Mouse (Mus musculus) sigmoid colon, adult 10 weeks (tissue): ENCODE data around the gene Sgca. TPM values are rescaled to one million over a fixed set of nuclear protein-coding genes. Genes with fewer than 3 reads are reported as not detected.

Experiments used
- polyA plus RNA-seq: library from polyadenylated mRNA; stranded (reverse); fragments of 350-450 nt; fragmentation: Illumina TruSeq; extraction: RNeasy Lipid Tissue Mini Kit (QIAGEN cat#74804); gene quantifications from one replicate; pipeline ENCODE4 v1.2.3, GENCODE M21; 2014; ENCODE audit warnings: low read depth, low replicate concordance

The Sgca gene
- polyA plus RNA-seq, result not detected

DNA sequence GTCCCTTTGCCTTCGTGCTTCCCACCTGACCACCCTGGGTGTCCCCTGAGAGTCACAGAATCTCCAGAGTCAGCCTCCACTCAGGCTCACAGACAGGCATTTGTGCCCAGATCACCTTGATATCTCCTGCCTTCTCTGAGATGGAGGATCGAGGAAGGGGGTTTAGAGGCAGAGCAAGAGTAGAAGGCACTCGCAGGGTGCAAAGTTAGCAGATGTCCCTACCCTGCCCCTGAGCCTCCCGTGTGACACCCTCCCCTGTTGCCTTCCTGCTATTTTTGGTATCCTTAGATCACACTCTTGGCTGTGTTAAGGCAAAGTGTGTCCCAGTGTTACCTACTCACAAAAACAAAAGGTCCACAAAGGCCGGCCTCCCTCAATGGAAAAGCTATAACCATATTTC, at the start of gene Sgca:
Gene Sgca, minus strand, starts transcription at position 129 of the 400 bp plus-strand sequence.

DNA sequence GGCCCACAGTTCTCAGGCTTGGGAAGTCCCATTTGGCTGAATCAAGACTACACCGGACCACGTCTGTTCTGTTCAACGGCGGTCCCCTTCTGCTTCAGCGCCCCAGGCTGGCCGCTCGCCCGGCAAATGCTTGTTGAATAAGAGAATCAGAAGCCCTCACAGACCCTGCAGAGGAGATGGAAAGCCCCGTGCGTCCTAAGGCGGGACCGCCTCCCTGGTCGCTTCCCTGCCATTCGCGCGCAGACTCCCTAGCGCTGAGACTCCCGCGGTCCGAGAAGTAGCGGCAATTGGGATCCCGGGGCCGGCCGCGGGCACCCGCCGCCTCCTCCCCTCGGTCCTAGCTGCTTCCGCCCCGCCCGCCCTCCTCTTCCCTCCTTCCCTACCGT, 33.5 kb upstream of the Sgca start, which contains the start of gene Samd14:
Gene Samd14, plus strand, starts transcription at position 251 of the 386 bp plus-strand sequence.

DNA sequence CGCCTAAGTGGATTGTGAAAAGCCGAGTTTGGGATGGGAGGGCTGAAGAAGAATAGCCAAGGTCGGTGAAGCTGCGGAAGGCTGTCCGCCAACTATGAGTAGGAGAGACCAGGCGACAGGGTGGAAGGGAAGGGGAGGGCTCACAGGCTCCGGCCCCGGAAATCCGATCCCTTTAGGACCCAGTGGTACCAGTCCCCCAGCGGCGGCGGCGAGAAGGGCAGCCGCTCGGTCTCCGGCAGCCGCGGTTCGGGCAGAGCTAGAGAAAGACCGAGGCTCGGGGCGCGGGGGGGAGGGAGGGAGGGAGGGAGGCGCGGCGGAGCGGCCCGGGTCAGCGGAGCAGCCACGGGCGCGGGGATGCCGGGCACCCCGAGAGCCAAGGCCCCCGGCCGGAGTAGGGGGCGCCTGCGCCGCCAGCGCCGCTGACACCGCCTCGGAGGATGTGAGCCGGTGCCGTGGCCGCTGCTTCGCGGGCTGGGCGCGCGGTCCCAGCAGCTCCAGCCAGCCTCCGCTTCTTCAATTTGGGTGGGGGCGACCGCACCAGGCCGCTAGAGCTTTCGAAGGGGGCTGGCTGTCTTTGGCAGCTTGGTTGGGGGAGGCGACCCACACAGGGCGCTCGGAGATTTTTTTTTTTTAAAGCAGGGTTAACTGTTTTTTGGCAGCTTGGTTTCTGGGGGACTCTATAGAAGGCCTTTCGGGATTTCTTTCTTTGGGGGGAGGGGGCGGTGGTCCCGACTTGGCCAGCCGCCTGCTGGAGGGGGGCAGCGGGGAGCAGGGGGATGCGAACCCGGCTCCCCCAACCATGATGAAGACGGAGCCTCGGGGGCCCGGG, 14.8 kb upstream of the Sgca start, which contains the start of gene Ppp1r9b:
Gene Ppp1r9b, plus strand, starts transcription at position 287 of the 829 bp plus-strand sequence.

DNA sequence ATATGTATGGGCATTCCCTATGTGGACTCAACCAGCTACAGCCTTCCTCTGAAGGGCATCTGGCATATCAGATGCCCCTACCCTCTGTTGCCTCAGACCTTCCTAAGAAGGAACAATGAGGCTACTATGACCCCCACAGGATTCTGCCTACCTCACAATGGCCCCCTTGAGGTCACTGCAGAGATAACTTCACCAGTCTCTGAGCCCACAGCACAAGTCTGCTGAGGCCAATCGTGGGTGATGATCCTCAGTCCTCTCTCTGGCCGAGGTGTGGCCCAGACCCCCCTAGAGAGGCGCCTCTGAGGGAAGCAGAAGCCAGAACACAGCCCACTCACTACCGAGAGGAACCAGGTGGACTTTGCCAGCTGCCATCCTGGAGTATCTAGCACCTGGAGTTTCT, 8.7 kb downstream of the Sgca start, which contains the start of gene Hils1:
Gene Hils1, plus strand, starts transcription at position 175 of the 400 bp plus-strand sequence.

DNA sequence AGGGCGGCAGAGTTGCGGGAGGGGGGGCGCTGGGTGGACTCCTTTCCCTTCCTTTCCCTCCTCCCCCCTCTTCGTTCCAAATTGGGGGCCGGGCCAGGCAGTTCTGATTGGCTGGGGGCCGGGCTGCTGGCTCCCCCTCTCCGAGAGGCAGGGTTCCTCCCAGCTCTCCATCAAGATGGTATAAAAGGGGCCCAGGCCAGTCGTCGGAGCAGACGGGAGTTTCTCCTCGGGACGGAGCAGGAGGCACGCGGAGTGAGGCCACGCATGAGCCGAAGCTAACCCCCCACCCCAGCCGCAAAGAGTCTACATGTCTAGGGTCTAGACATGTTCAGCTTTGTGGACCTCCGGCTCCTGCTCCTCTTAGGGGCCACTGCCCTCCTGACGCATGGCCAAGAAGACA, 40.1 kb downstream of the Sgca start, which contains the start of gene Col1a1:
Gene Col1a1, plus strand, starts transcription at position 180 of the 400 bp plus-strand sequence.

Other genes with a start within 250 kb of the Sgca start
- gene Cdc34b, start 234.5 kb downstream of the Sgca start, polyA plus RNA-seq, result not detected
- gene Tmem92, start 193.6 kb downstream of the Sgca start, polyA plus RNA-seq, result not detected
- gene Col1a1, start 40.1 kb downstream of the Sgca start, polyA plus RNA-seq, result 29.1 TPM
- gene Hils1, start 8.7 kb downstream of the Sgca start, polyA plus RNA-seq, result not detected
- 10.5 TPM for gene Ppp1r9b, start 14.7 kb upstream of the Sgca start, polyA plus RNA-seq
- gene Samd14, start 33.6 kb upstream of the Sgca start, polyA plus RNA-seq, result not detected
- gene Pdk2, start 65.0 kb upstream of the Sgca start, polyA plus RNA-seq, result 3.7 TPM
- 1.5 TPM for gene Itga3, start 100.5 kb upstream of the Sgca start, polyA plus RNA-seq
- not detected for gene Dlx3, start 143.8 kb upstream of the Sgca start, polyA plus RNA-seq
- gene Dlx4, start 169.9 kb upstream of the Sgca start, polyA plus RNA-seq, result not detected